Mouse (Mus musculus) gastrocnemius, postnatal 36 days (tissue): ENCODE measurements at regions not wholly inside any gene's neighbourhood (a gene's known extent, or its start where the extent isn't known, plus 50 kb on each side); places are given as distances from the start of the nearest gene placed in this dataset.

Source experiments
- DNase-seq, 2 experiments: peaks; one replicate each; pipeline ENCODE4 v3.0.0; 2022
- intact Hi-C: fragments of 180-260 bp; cut with DNase I; formaldehyde crosslinking; loops from one replicate; pipeline ENCODE4 v1.15.1; 2025

DNA sequence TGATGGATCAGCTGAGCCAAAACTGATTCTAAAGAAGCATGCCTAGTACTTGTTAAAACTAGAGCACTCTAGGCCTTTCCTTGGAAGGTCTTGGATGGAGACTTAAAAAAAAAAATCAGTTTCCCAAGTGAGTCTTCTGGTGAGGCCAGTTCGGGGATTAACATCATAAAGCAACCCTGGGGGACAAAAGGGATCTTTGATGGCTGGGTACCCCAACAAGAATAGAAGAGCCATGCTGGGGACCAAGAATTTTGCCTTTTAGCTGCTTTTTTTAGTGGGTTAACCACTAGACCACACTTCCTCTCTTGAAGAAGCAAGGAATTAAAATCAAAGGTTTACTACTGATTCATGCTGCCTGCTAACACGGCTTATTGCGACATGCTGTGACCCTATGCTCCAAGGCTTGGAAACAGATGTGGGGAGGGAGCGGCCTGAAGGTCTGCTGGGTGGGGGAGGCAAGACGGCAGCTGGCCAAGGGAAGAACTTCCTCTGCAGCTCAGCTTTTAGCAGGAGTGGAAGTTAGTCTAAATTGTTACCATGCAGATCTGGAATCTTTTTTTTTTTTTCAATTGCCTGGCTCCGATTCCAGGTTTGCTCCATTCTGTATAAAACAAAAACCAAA, 102.1 kb upstream of the Spred1 start:
- peak; percentile 63 to 83 for DNase-seq
- intact Hi-C loops: no loop called here

GRCm38 (mm10) chr2:117019552-117019951, 101.6 kb upstream of the Spred1 start:
- DNase-seq: no peak
- intact Hi-C loops: no loop called here

DNA sequence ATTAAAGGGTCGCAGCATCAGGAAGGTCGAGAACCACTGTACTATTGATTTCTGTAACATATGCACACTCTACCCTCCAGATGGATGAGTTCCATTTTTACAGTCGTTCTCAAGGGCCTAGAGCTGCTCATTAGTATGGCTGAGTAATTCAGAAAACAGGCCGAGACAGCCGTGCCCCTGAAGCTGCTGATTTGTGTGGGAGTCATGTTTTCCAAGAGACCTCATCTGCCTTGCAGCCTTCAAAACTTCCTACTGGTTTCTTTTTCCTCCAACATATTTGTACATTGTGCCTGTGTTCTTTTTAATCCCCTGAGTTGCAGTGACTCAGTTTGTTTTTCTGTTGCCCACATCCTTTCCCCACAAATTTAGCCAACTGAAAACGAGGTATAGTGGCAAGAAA, 99.4 kb upstream of the Spred1 start:
- intact Hi-C loops: no loop called here
- no peak for DNase-seq

GRCm38 (mm10) chr2:117023436-117023835, 97.7 kb upstream of the Spred1 start:
- no peak for DNase-seq
- intact Hi-C loops: no loop called here

DNA sequence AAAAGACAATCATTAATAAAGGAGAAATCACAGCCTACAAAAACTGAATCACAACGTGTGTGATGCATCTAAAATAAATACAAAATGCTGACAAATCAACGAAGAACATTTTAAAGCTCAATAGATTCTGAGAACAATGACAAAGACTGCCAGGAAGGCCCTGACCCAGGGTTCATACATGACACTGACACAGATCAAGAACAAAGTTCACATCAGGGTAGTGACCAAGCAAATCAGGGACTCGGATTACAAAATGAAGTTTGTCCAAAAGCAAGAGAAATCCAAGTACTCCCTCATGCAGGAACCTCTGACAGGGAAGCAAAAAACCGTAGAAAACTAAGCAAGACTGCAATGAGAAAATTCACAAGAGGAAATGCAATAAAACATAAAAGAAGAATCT, 94.1 kb upstream of the Spred1 start:
- intact Hi-C loops: no loop called here
- DNase-seq: no peak

- intact Hi-C loops: no loop called here
- DNase-seq: no peak
Observed at GRCm38 (mm10) chr2:117028771-117029170, 92.4 kb upstream of the Spred1 start.

GRCm38 (mm10) chr2:117036197-117036872, 84.8 kb upstream of the Spred1 start:
- DNase-seq: no peak
- intact Hi-C loops: no loop called here

GRCm38 (mm10) chr2:117040211-117040610, 81.0 kb upstream of the Spred1 start:
- DNase-seq: no peak
- intact Hi-C loops: no loop called here

GRCm38 (mm10) chr2:117043831-117044230, 77.3 kb upstream of the Spred1 start:
- no peak for DNase-seq
- intact Hi-C loops: no loop called here

DNA sequence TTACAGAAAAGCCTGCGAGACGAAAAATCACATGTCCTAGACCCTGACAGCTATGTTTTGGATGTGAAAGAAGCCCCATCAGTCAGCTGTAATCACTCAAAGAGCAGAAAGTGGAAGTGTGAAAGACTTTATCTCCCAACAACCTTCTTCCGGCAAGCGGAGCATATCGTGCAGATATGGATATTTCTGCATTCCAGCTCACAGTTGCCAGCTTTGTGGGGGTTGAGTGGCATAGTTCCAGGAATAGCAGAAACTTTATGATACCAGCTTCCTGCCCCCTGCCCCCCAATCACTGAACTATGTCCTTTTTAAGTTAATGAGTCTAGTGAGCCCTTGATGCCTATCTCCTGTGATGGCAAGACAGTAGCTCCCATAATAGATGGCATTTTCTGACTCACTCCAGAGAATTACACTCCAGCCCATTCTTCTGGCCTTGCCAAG, 72.9 kb upstream of the Spred1 start:
- no peak for DNase-seq
- intact Hi-C loops: no loop called here

- intact Hi-C loops: no loop called here
- DNase-seq: no peak
Observed at GRCm38 (mm10) chr2:117050061-117050460, 71.1 kb upstream of the Spred1 start.

DNA sequence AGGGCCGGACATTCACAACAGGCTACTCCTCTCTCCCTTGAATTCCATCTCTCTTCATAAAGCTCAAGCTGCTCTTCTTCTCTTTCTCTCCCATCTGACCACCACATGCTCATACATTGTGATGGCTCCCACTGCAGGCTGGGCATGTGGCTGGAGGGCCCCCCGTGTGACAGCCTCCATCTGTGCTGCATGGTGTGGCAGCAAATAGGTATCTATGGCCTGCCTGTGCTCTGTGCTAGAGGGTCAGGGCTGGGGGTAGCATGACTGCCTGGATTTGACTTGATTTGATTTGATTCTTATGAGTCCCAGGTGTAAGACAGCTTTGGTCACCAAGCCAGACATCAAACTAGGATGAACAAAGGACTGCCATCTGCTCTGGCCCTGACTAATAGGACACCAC, 57.0 kb upstream of the Spred1 start:
- DNase-seq: no peak
- intact Hi-C loops: no loop called here

GRCm38 (mm10) chr2:117070348-117070747, 50.8 kb upstream of the Spred1 start:
- DNase-seq: no peak
- intact Hi-C loops: no loop called here

- no peak for DNase-seq
- intact Hi-C loops: no loop called here
Observed at GRCm38 (mm10) chr2:117071098-117071497, 50.1 kb upstream of the Spred1 start.
